Mouse (Mus musculus): ENCODE measurements around the gene Inpp5f. TPM values are rescaled to one million over a fixed set of nuclear protein-coding genes. Genes with fewer than 3 reads are reported as not detected.
"Not testable (repeated sequence)": the region's sequence is repeated elsewhere in the genome, so short reads cannot be mapped to it uniquely, and the experiment has no call there.

Inpp5f gene
- polyA plus RNA-seq, 1 experiment from 2014 or later: 97.4 TPM

GRCm38 (mm10) chr7:128587334-128587933 lies 23.7 kb upstream of the Inpp5f start:
- DNase-seq (ENCODE audit: low spot score) (no peak), ATAC-seq (replicated peaks; ENCODE audit: low FRiP score) (no peak)
- Histone ChIP-seq H3K9ac (ENCODE audit: low read length) (no peak overlapping the region), H3K4me2 (ENCODE audit: low read depth, low read length, severe bottlenecking) (no peak overlapping the region), H3K9me3 (ENCODE audit: control insufficient read depth, low read length) (no peaks in the 10 kb centered on the region), H3K4me1 (replicated peaks; ENCODE audit: control insufficient read depth, insufficient read depth, low read length) (peaks cover 6% of the 10 kb centered on the region; the same call in 1 of the 2 replicates), H3K27me3 (ENCODE audit: control insufficient read depth, insufficient read depth, low read length) (no peaks in the 10 kb centered on the region), H3K4me3 (ENCODE audit: low read depth, low read length) (no peak overlapping the region), H3K36me3 (ENCODE audit: control insufficient read depth, insufficient read depth, low read length) (no peaks in the 10 kb centered on the region), H3K27ac (ENCODE audit: low read depth, low read length) (no peak overlapping the region)
- 73% methylated on average over 4 of the region's 4 CpGs for WGBS

- Histone ChIP-seq H3K9ac (ENCODE audit: low read length) (no peak overlapping the region), H3K27me3 (ENCODE audit: control insufficient read depth, insufficient read depth, low read length) (no peaks in the 10 kb centered on the region), H3K27ac (ENCODE audit: low read depth, low read length) (peak overlapping the region; percentile 48), H3K9me3 (ENCODE audit: control insufficient read depth, low read length) (no peaks in the 10 kb centered on the region), H3K4me1 (replicated peaks; ENCODE audit: control insufficient read depth, insufficient read depth, low read length) (peaks cover 6% of the 10 kb centered on the region; the same call in 1 of the 2 replicates), H3K4me2 (ENCODE audit: low read depth, low read length, severe bottlenecking) (no peak overlapping the region), H3K36me3 (ENCODE audit: control insufficient read depth, insufficient read depth, low read length) (no peaks in the 10 kb centered on the region), H3K4me3 (ENCODE audit: low read depth, low read length) (no peak overlapping the region)
- peak; percentile 61 for DNase-seq (ENCODE audit: low spot score)
- ATAC-seq (replicated peaks; ENCODE audit: low FRiP score): peak; percentile 51; the same call in 1 of the 2 replicates
- 2% methylated on average over 9 of the region's 9 CpGs for WGBS
These were observed 19.6 kb upstream of the Inpp5f start for GRCm38 (mm10) chr7:128591345-128592084.

GRCm38 (mm10) chr7:128592118-128592935 lies 18.8 kb upstream of the Inpp5f start:
- Histone ChIP-seq H3K27ac (ENCODE audit: low read depth, low read length) (peak overlapping the region; percentile 48), H3K36me3 (ENCODE audit: control insufficient read depth, insufficient read depth, low read length) (no peaks in the 10 kb centered on the region), H3K4me1 (replicated peaks; ENCODE audit: control insufficient read depth, insufficient read depth, low read length) (peaks cover 6% of the 10 kb centered on the region; the same call in 1 of the 2 replicates), H3K9ac (ENCODE audit: low read length) (peak overlapping the region; percentile 16; the same call in 1 of the 2 replicates), H3K27me3 (ENCODE audit: control insufficient read depth, insufficient read depth, low read length) (no peaks in the 10 kb centered on the region), H3K4me3 (ENCODE audit: low read depth, low read length) (peak overlapping the region; percentile 11), H3K9me3 (ENCODE audit: control insufficient read depth, low read length) (no peaks in the 10 kb centered on the region), H3K4me2 (ENCODE audit: low read depth, low read length, severe bottlenecking) (peak overlapping the region; percentile 43)
- WGBS: 4% methylated on average over 21 of the region's 21 CpGs
- DNase-seq (ENCODE audit: low spot score): peak; percentile 67
- ATAC-seq (replicated peaks; ENCODE audit: low FRiP score): no peak; the same call in 1 of the 2 replicates

GRCm38 (mm10) chr7:128592936-128593241 lies 18.2 kb upstream of the Inpp5f start:
- ATAC-seq (replicated peaks; ENCODE audit: low FRiP score): no peak
- H3K27ac ChIP-seq (ENCODE audit: low read depth, low read length): peak overlapping the region; percentile 14; the same call in 1 of the 2 replicates
- peaks cover 6% of the 10 kb centered on the region; the same call in 1 of the 2 replicates for H3K4me1 ChIP-seq (replicated peaks; ENCODE audit: control insufficient read depth, insufficient read depth, low read length)
- H3K36me3 ChIP-seq (ENCODE audit: control insufficient read depth, insufficient read depth, low read length): no peaks in the 10 kb centered on the region
- H3K4me2 ChIP-seq (ENCODE audit: low read depth, low read length, severe bottlenecking): peak overlapping the region; percentile 43; the same call in 1 of the 2 replicates
- H3K4me3 ChIP-seq (ENCODE audit: low read depth, low read length): no peak overlapping the region; the same call in 1 of the 2 replicates
- no peak overlapping the region for H3K9ac ChIP-seq (ENCODE audit: low read length)
- 6% methylated on average over 6 of the region's 6 CpGs for WGBS
- H3K9me3 ChIP-seq (ENCODE audit: control insufficient read depth, low read length): no peaks in the 10 kb centered on the region
- no peaks in the 10 kb centered on the region for H3K27me3 ChIP-seq (ENCODE audit: control insufficient read depth, insufficient read depth, low read length)
- DNase-seq (ENCODE audit: low spot score): no peak

- 98% methylated on average over 2 of the region's 2 CpGs for WGBS
- Histone ChIP-seq H3K9me3 (ENCODE audit: control insufficient read depth, low read length) (no peaks in the 10 kb centered on the region), H3K9ac (ENCODE audit: low read length) (no peak overlapping the region), H3K36me3 (ENCODE audit: control insufficient read depth, insufficient read depth, low read length) (no peaks in the 10 kb centered on the region), H3K4me2 (ENCODE audit: low read depth, low read length, severe bottlenecking) (no peak overlapping the region), H3K4me3 (ENCODE audit: low read depth, low read length) (no peak overlapping the region), H3K4me1 (replicated peaks; ENCODE audit: control insufficient read depth, insufficient read depth, low read length) (peaks cover 6% of the 10 kb centered on the region; the same call in 1 of the 2 replicates), H3K27ac (ENCODE audit: low read depth, low read length) (no peak overlapping the region), H3K27me3 (ENCODE audit: control insufficient read depth, insufficient read depth, low read length) (no peaks in the 10 kb centered on the region)
- ATAC-seq (replicated peaks; ENCODE audit: low FRiP score) (no peak), DNase-seq (ENCODE audit: low spot score) (no peak)
These were observed 14.9 kb upstream of the Inpp5f start for GRCm38 (mm10) chr7:128596274-128596673.

- ATAC-seq (replicated peaks; ENCODE audit: low FRiP score) (no peak), DNase-seq (ENCODE audit: low spot score) (no peak)
- H3K4me3 ChIP-seq (ENCODE audit: low read depth, low read length): no peak overlapping the region
- no peak overlapping the region for H3K9ac ChIP-seq (ENCODE audit: low read length)
- no peaks in the 10 kb centered on the region for H3K27me3 ChIP-seq (ENCODE audit: control insufficient read depth, insufficient read depth, low read length)
- 85% methylated on average over 5 of the region's 5 CpGs for WGBS
- H3K36me3 ChIP-seq (ENCODE audit: control insufficient read depth, insufficient read depth, low read length): no peaks in the 10 kb centered on the region
- H3K9me3 ChIP-seq (ENCODE audit: control insufficient read depth, low read length): no peaks in the 10 kb centered on the region
- H3K4me2 ChIP-seq (ENCODE audit: low read depth, low read length, severe bottlenecking): no peak overlapping the region
- no peak overlapping the region for H3K27ac ChIP-seq (ENCODE audit: low read depth, low read length)
- H3K4me1 ChIP-seq (replicated peaks; ENCODE audit: control insufficient read depth, insufficient read depth, low read length): no peaks in the 10 kb centered on the region
These were observed 12.1 kb upstream of the Inpp5f start for GRCm38 (mm10) chr7:128599072-128599471.

GRCm38 (mm10) chr7:128601826-128602225 lies 9.3 kb upstream of the Inpp5f start:
- no peak overlapping the region for H3K4me2 ChIP-seq (ENCODE audit: low read depth, low read length, severe bottlenecking)
- ATAC-seq (replicated peaks; ENCODE audit: low FRiP score) (no peak), DNase-seq (ENCODE audit: low spot score) (no peak)
- H3K4me1 ChIP-seq (replicated peaks; ENCODE audit: control insufficient read depth, insufficient read depth, low read length): no peaks in the 10 kb centered on the region
- no peaks in the 10 kb centered on the region for H3K9me3 ChIP-seq (ENCODE audit: control insufficient read depth, low read length)
- H3K9ac ChIP-seq (ENCODE audit: low read length): no peak overlapping the region
- no peak overlapping the region for H3K27ac ChIP-seq (ENCODE audit: low read depth, low read length)
- 85% methylated on average over 5 of the region's 5 CpGs for WGBS
- H3K4me3 ChIP-seq (ENCODE audit: low read depth, low read length): no peak overlapping the region
- H3K27me3 ChIP-seq (ENCODE audit: control insufficient read depth, insufficient read depth, low read length): no peaks in the 10 kb centered on the region
- no peaks in the 10 kb centered on the region for H3K36me3 ChIP-seq (ENCODE audit: control insufficient read depth, insufficient read depth, low read length)

GRCm38 (mm10) chr7:128609936-128610335 lies 1.2 kb upstream of the Inpp5f start:
- not testable (repeated sequence) for H3K4me3 ChIP-seq (ENCODE audit: low read depth, low read length); H3K4me1 ChIP-seq (replicated peaks; ENCODE audit: control insufficient read depth, insufficient read depth, low read length); H3K27me3 ChIP-seq (ENCODE audit: control insufficient read depth, insufficient read depth, low read length); ATAC-seq (replicated peaks; ENCODE audit: low FRiP score); H3K9me3 ChIP-seq (ENCODE audit: control insufficient read depth, low read length); H3K36me3 ChIP-seq (ENCODE audit: control insufficient read depth, insufficient read depth, low read length); H3K4me2 ChIP-seq (ENCODE audit: low read depth, low read length, severe bottlenecking); H3K27ac ChIP-seq (ENCODE audit: low read depth, low read length); DNase-seq (ENCODE audit: low spot score); H3K9ac ChIP-seq (ENCODE audit: low read length)
- 96% methylated on average over 7 of the region's 9 CpGs for WGBS
